Mouse (Mus musculus): ENCODE measurements around the gene Ppp2r5c. TPM values are rescaled to one million over a fixed set of nuclear protein-coding genes. Genes with fewer than 3 reads are reported as not detected.

The Ppp2r5c gene
- polyA plus RNA-seq, 1 experiment from 2014 or later = 55.5 TPM

GRCm38 (mm10) chr12:110575926-110576325 is 129.0 kb downstream of the Ppp2r5c start:
- Histone ChIP-seq H3K9ac (replicated peaks) (no peak overlapping the region), H3K9me3 (ENCODE audit: low read length) (no peaks in the 10 kb centered on the region), H3K4me2 (ENCODE audit: low read depth, low read length) (no peak overlapping the region), H3K36me3 (replicated peaks; ENCODE audit: insufficient read depth, low read length) (peaks cover 27% of the 10 kb centered on the region), H3K4me1 (ENCODE audit: insufficient read depth) (no peaks in the 10 kb centered on the region), H3K27me3 (ENCODE audit: insufficient read depth, low read length) (no peaks in the 10 kb centered on the region), H3K4me3 (ENCODE audit: low read depth, low read length) (no peak overlapping the region), H3K27ac (ENCODE audit: low read depth) (no peak overlapping the region)
- WGBS (ENCODE audit: insufficient replicate concordance) = 80% methylated on average over 4 of the region's 4 CpGs
- no peak for TF ChIP-seq EP300 (IDR thresholded peaks at IDR 0.05; ENCODE audit: low read depth)
- TF ChIP-seq CTCF (IDR thresholded peaks at IDR 0.05; ENCODE audit: low read depth) = no peak
- DNase-seq = no peak
- ATAC-seq = no peak

- WGBS (ENCODE audit: insufficient replicate concordance) = 81% methylated on average over 9 of the region's 9 CpGs
- H3K27ac ChIP-seq (ENCODE audit: low read depth) = no peak overlapping the region
- H3K4me2 ChIP-seq (ENCODE audit: low read depth, low read length) = no peak overlapping the region
- H3K9me3 ChIP-seq (ENCODE audit: low read length) = no peaks in the 10 kb centered on the region
- no peak for TF ChIP-seq EP300 (IDR thresholded peaks at IDR 0.05; ENCODE audit: low read depth)
- no peaks in the 10 kb centered on the region for H3K4me1 ChIP-seq (ENCODE audit: insufficient read depth)
- no peaks in the 10 kb centered on the region for H3K27me3 ChIP-seq (ENCODE audit: insufficient read depth, low read length)
- no peak overlapping the region for H3K4me3 ChIP-seq (ENCODE audit: low read depth, low read length)
- no peak for DNase-seq
- no peak overlapping the region for H3K9ac ChIP-seq (replicated peaks)
- no peak for ATAC-seq
- H3K36me3 ChIP-seq (replicated peaks; ENCODE audit: insufficient read depth, low read length) = peaks cover 8% of the 10 kb centered on the region; the same call in 1 of the 2 replicates
Observed at GRCm38 (mm10) chr12:110578333-110578732, 131.4 kb downstream of the Ppp2r5c start.

- no peak for ATAC-seq
- Histone ChIP-seq H3K27me3 (ENCODE audit: insufficient read depth, low read length) (no peaks in the 10 kb centered on the region), H3K4me1 (ENCODE audit: insufficient read depth) (peaks cover 15% of the 10 kb centered on the region), H3K9ac (replicated peaks) (no peak overlapping the region), H3K4me3 (ENCODE audit: low read depth, low read length) (no peak overlapping the region), H3K27ac (ENCODE audit: low read depth) (no peak overlapping the region), H3K4me2 (ENCODE audit: low read depth, low read length) (no peak overlapping the region), H3K36me3 (replicated peaks; ENCODE audit: insufficient read depth, low read length) (no peaks in the 10 kb centered on the region), H3K9me3 (ENCODE audit: low read length) (no peaks in the 10 kb centered on the region)
- WGBS (ENCODE audit: insufficient replicate concordance) = 47% methylated on average over 6 of the region's 6 CpGs
- no peak for TF ChIP-seq EP300 (IDR thresholded peaks at IDR 0.05; ENCODE audit: low read depth)
- DNase-seq = no peak
Observed at GRCm38 (mm10) chr12:110588622-110589021, 141.7 kb downstream of the Ppp2r5c start.

- DNase-seq (no peak), ATAC-seq (peak; percentile 14)
- under 1% methylated on average over 15 of the region's 15 CpGs for WGBS (ENCODE audit: insufficient replicate concordance)
- no peak for TF ChIP-seq EP300 (IDR thresholded peaks at IDR 0.05; ENCODE audit: low read depth)
- TF ChIP-seq CTCF (IDR thresholded peaks at IDR 0.05; ENCODE audit: low read depth) = no peak
- H3K27ac ChIP-seq (ENCODE audit: low read depth) = peak overlapping the region; percentile 92
- H3K9ac ChIP-seq (replicated peaks) = peak overlapping the region; percentile 83
- no peaks in the 10 kb centered on the region for H3K36me3 ChIP-seq (replicated peaks; ENCODE audit: insufficient read depth, low read length)
- no peaks in the 10 kb centered on the region for H3K9me3 ChIP-seq (ENCODE audit: low read length)
- H3K4me3 ChIP-seq (ENCODE audit: low read depth, low read length) = peak overlapping the region; percentile 78
- H3K27me3 ChIP-seq (ENCODE audit: insufficient read depth, low read length) = no peaks in the 10 kb centered on the region
- H3K4me2 ChIP-seq (ENCODE audit: low read depth, low read length) = peak overlapping the region; percentile 90
- peaks cover 15% of the 10 kb centered on the region for H3K4me1 ChIP-seq (ENCODE audit: insufficient read depth)
Observed at GRCm38 (mm10) chr12:110590804-110591259, 143.9 kb downstream of the Ppp2r5c start.

- Histone ChIP-seq H3K27me3 (ENCODE audit: insufficient read depth, low read length) (no peaks in the 10 kb centered on the region), H3K4me3 (ENCODE audit: low read depth, low read length) (peak overlapping the region; percentile 78), H3K4me1 (ENCODE audit: insufficient read depth) (peaks cover 15% of the 10 kb centered on the region), H3K36me3 (replicated peaks; ENCODE audit: insufficient read depth, low read length) (no peaks in the 10 kb centered on the region), H3K9ac (replicated peaks) (peak overlapping the region; percentile 83), H3K27ac (ENCODE audit: low read depth) (peak overlapping the region; percentile 92), H3K9me3 (ENCODE audit: low read length) (no peaks in the 10 kb centered on the region), H3K4me2 (ENCODE audit: low read depth, low read length) (peak overlapping the region; percentile 90)
- ATAC-seq (peak; percentile 95), DNase-seq (peak; percentile 97)
- WGBS (ENCODE audit: insufficient replicate concordance) = under 1% methylated on average over 56 of the region's 56 CpGs
- TF ChIP-seq CTCF (IDR thresholded peaks at IDR 0.05; ENCODE audit: low read depth) (peak; percentile 14; the same call in 1 of the 2 replicates), EP300 (IDR thresholded peaks at IDR 0.05; ENCODE audit: low read depth) (peak; percentile 92)
Observed at GRCm38 (mm10) chr12:110591260-110591883, 144.5 kb downstream of the Ppp2r5c start.

- Histone ChIP-seq H3K36me3 (replicated peaks; ENCODE audit: insufficient read depth, low read length) (no peaks in the 10 kb centered on the region), H3K27me3 (ENCODE audit: insufficient read depth, low read length) (no peaks in the 10 kb centered on the region), H3K4me3 (ENCODE audit: low read depth, low read length) (no peak overlapping the region), H3K9me3 (ENCODE audit: low read length) (no peaks in the 10 kb centered on the region), H3K4me1 (ENCODE audit: insufficient read depth) (peaks cover 23% of the 10 kb centered on the region), H3K27ac (ENCODE audit: low read depth) (no peak overlapping the region), H3K9ac (replicated peaks) (no peak overlapping the region), H3K4me2 (ENCODE audit: low read depth, low read length) (no peak overlapping the region)
- peak; percentile 78 for DNase-seq
- TF ChIP-seq CTCF (IDR thresholded peaks at IDR 0.05; ENCODE audit: low read depth) (peak; percentile 77), EP300 (IDR thresholded peaks at IDR 0.05; ENCODE audit: low read depth) (no peak)
- 7% methylated on average over 7 of the region's 7 CpGs for WGBS (ENCODE audit: insufficient replicate concordance)
- ATAC-seq = no peak
Observed at GRCm38 (mm10) chr12:110598527-110598926, 151.6 kb downstream of the Ppp2r5c start.
